13 mouse cellular contexts compared by ENCODE assay signal in genomic region chr11:69091566-69092385, GRCm38 (mm10). TPM values are rescaled to one million over a fixed set of nuclear protein-coding genes. Genes with fewer than 3 reads are reported as not detected.
DNase-seq lines count a peak whose midpoint lies in the region; ATAC-seq and TF ChIP-seq lines count a peak whose summit lies in the region.
"Had no signal": no experiment of that assay in that cellular context is flagged by ENCODE, and none has a peak within 500 bp of the region (broad histone marks: within the 10 kb centered on the region; RNA-seq: fewer than 3 reads in every experiment).

No protein-coding gene starts in this region.

- intact Hi-C loops in heart, postnatal 36 days (cut with DNase I): loop anchor here (1.0 kb wide), 1 partner anchor 31 kb away; the partner anchor contains the start of gene 9130213A22Rik

- H3K36me3 ChIP-seq in heart, embryonic 15.5 days: peaks cover 23% of the 10 kb centered on the region
- peaks cover 33% of the 10 kb centered on the region for H3K36me3 ChIP-seq in midbrain, embryonic 10.5 days
- peaks cover 13% of the 10 kb centered on the region; the same call in 1 of the 2 replicates for H3K36me3 ChIP-seq in midbrain, postnatal 0 days (ENCODE audit: insufficient read depth, low read length)
- peaks cover 28% of the 10 kb centered on the region for H3K36me3 ChIP-seq in limb, embryonic 15.5 days

- H3K27me3 ChIP-seq in heart, embryonic 15.5 days: no peaks in the 10 kb centered on the region
- H3K27me3 ChIP-seq in midbrain, embryonic 10.5 days (ENCODE audit: low read depth, poor library complexity, severe bottlenecking): peaks cover 4% of the 10 kb centered on the region; the same call in 1 of the 2 replicates
- H3K27me3 ChIP-seq in midbrain, postnatal 0 days (ENCODE audit: insufficient read depth, low read length): no peaks in the 10 kb centered on the region
- no peaks in the 10 kb centered on the region for H3K27me3 ChIP-seq in limb, embryonic 15.5 days

- TF ChIP-seq CTCF in midbrain, postnatal 0 days (IDR thresholded peaks at IDR 0.05): no peak

- H3K9ac ChIP-seq in heart, embryonic 15.5 days: 0 out of 2 replicates have a peak overlapping the region, but pooled peaks have one; percentile 15
- H3K9ac ChIP-seq in midbrain, postnatal 0 days (replicated peaks; ENCODE audit: low read length, poor library complexity, severe bottlenecking): no peak overlapping the region
- H3K9ac ChIP-seq in limb, embryonic 15.5 days: no peak overlapping the region

- peaks cover 53% of the 10 kb centered on the region for H3K4me1 ChIP-seq in heart, embryonic 15.5 days (replicated peaks)
- H3K4me1 ChIP-seq in midbrain, embryonic 10.5 days: peaks cover 78% of the 10 kb centered on the region
- peaks cover 16% of the 10 kb centered on the region; the same call in 1 of the 2 replicates for H3K4me1 ChIP-seq in midbrain, postnatal 0 days (ENCODE audit: insufficient read depth, low read length)
- peaks cover 54% of the 10 kb centered on the region for H3K4me1 ChIP-seq in limb, embryonic 15.5 days

- H3K9me3 ChIP-seq in heart, embryonic 15.5 days (replicated peaks): no peaks in the 10 kb centered on the region
- H3K9me3 ChIP-seq in midbrain, embryonic 10.5 days (replicated peaks): no peaks in the 10 kb centered on the region
- no peaks in the 10 kb centered on the region for H3K9me3 ChIP-seq in midbrain, postnatal 0 days (ENCODE audit: low read length)
- H3K9me3 ChIP-seq in limb, embryonic 15.5 days: no peaks in the 10 kb centered on the region

- peak overlapping the region; percentile 92; the same call in 1 of the 2 replicates for H3K27ac ChIP-seq in heart, embryonic 15.5 days
- H3K27ac ChIP-seq in midbrain, embryonic 10.5 days (replicated peaks): no peak overlapping the region
- H3K27ac ChIP-seq in midbrain, postnatal 0 days (ENCODE audit: low read depth, low read length): no peak overlapping the region
- H3K27ac ChIP-seq in limb, embryonic 15.5 days: peak overlapping the region; percentile 29; the same call in 1 of the 2 replicates

- H3K4me2 ChIP-seq in heart, embryonic 15.5 days: no peak overlapping the region
- no peak overlapping the region for H3K4me2 ChIP-seq in midbrain, postnatal 0 days (ENCODE audit: low read depth, low read length, poor library complexity, severe bottlenecking)
- H3K4me2 ChIP-seq in limb, embryonic 15.5 days: no peak overlapping the region

- 55% methylated on average over 7 of the region's 7 CpGs for WGBS in heart, embryonic 15.5 days
- 70% methylated on average over 7 of the region's 7 CpGs for WGBS in midbrain, embryonic 10.5 days
- WGBS in midbrain, postnatal 0 days: 67% methylated on average over 7 of the region's 7 CpGs
- 62% methylated on average over 7 of the region's 7 CpGs for WGBS in limb, embryonic 15.5 days

- no peak overlapping the region for H3K4me3 ChIP-seq in heart, embryonic 15.5 days
- peak overlapping the region; percentile 7; the same call in 1 of the 2 replicates for H3K4me3 ChIP-seq in midbrain, embryonic 10.5 days
- no peak overlapping the region for H3K4me3 ChIP-seq in midbrain, postnatal 0 days (ENCODE audit: low read depth, low read length)
- H3K4me3 ChIP-seq in limb, embryonic 15.5 days: no peak overlapping the region

- ATAC-seq in heart, embryonic 15.5 days (replicated peaks; ENCODE audit: insufficient number of reproducible peaks, insufficient read depth, low FRiP score, low read depth): no peak
- no peak for ATAC-seq in midbrain, postnatal 0 days (ENCODE audit: low FRiP score)
- ATAC-seq in limb, embryonic 15.5 days (ENCODE audit: insufficient number of reproducible peaks, low FRiP score, low TSS enrichment, low read depth): no peak

- DNase-seq in cerebellum, adult 11-12 months: peak; percentile 69
- no peak for DNase-seq in cerebellum, postnatal 36 days
- DNase-seq in heart, postnatal 36 days: no peak
- no peak for DNase-seq in midbrain, embryonic 10.5 days (ENCODE audit: low spot score)
- DNase-seq in midbrain, postnatal 0 days (ENCODE audit: low spot score): no peak
- DNase-seq in kidney, postnatal 14 days: no peak

RNA-seq across cellular contexts. Expression of gene Per1, which starts 3.2 kb away (rescaled TPM):
- polyA plus RNA-seq in heart, embryonic 15.5 days (2015; fragmentation: Nextera tagmentation; extraction: Ambion mirVana): 16.1 and 25.2 TPM in 2 replicates
- total RNA-seq in heart, postnatal 36 days (2021): 10 to 100 TPM; 34.2 to 82.1 TPM
- polyA plus RNA-seq in midbrain, embryonic 10.5 days (2016; fragmentation: Nextera tagmentation; extraction: Ambion mirVana): 6.8 and 7.6 TPM in 2 replicates
- 28.5 and 47.1 TPM in 2 replicates for total RNA-seq in midbrain, postnatal 0 days (2014; rRNA removed)
- polyA plus RNA-seq in midbrain, postnatal 0 days (2015; fragmentation: Nextera tagmentation; extraction: Ambion mirVana): 11.8 and 15.4 TPM in 2 replicates
- polyA plus RNA-seq in limb, embryonic 15.5 days (2015; fragmentation: Nextera tagmentation; extraction: Ambion mirVana): 24.3 and 28.9 TPM in 2 replicates

RNA-seq across cellular contexts. Expression of gene Vamp2, which starts 3.5 kb away (rescaled TPM):
- 82.2 and 96.4 TPM in 2 replicates for polyA plus RNA-seq in heart, embryonic 15.5 days (2015; fragmentation: Nextera tagmentation; extraction: Ambion mirVana)
- 10 to 100 TPM; 50.5 to 72.7 TPM for total RNA-seq in heart, postnatal 36 days (2021)
- 63.1 and 90.1 TPM in 2 replicates for polyA plus RNA-seq in midbrain, embryonic 10.5 days (2016; fragmentation: Nextera tagmentation; extraction: Ambion mirVana)
- 144 and 157 TPM in 2 replicates for total RNA-seq in midbrain, postnatal 0 days (2014; rRNA removed)
- polyA plus RNA-seq in midbrain, postnatal 0 days (2015; fragmentation: Nextera tagmentation; extraction: Ambion mirVana): 591 and 600 TPM in 2 replicates
- polyA plus RNA-seq in limb, embryonic 15.5 days (2015; fragmentation: Nextera tagmentation; extraction: Ambion mirVana): 95.0 and 103 TPM in 2 replicates

RNA-seq across cellular contexts. Expression of gene Tmem107, which starts 21.2 kb away (rescaled TPM):
- polyA plus RNA-seq in heart, embryonic 15.5 days (2015; fragmentation: Nextera tagmentation; extraction: Ambion mirVana): 37.0 and 40.9 TPM in 2 replicates
- total RNA-seq in heart, postnatal 36 days (2021): 1 to 10 TPM; 4.2 to 6.1 TPM
- polyA plus RNA-seq in midbrain, embryonic 10.5 days (2016; fragmentation: Nextera tagmentation; extraction: Ambion mirVana): 63.4 and 64.8 TPM in 2 replicates
- 42.4 and 61.8 TPM in 2 replicates for total RNA-seq in midbrain, postnatal 0 days (2014; rRNA removed)
- polyA plus RNA-seq in midbrain, postnatal 0 days (2015; fragmentation: Nextera tagmentation; extraction: Ambion mirVana): 23.8 and 27.8 TPM in 2 replicates
- 64.8 and 65.5 TPM in 2 replicates for polyA plus RNA-seq in limb, embryonic 15.5 days (2015; fragmentation: Nextera tagmentation; extraction: Ambion mirVana)

RNA-seq across cellular contexts. Expression of gene Hes7, which starts 28.4 kb away (rescaled TPM):
- 0.52 and 0.57 TPM in 2 replicates for polyA plus RNA-seq in heart, embryonic 15.5 days (2015; fragmentation: Nextera tagmentation; extraction: Ambion mirVana)
- not detected for total RNA-seq in heart, postnatal 36 days (2021)
- 0.07 and 0.09 TPM in 2 replicates for polyA plus RNA-seq in midbrain, embryonic 10.5 days (2016; fragmentation: Nextera tagmentation; extraction: Ambion mirVana)
- total RNA-seq in midbrain, postnatal 0 days (2014; rRNA removed): 1.2 and 2.1 TPM in 2 replicates
- 1.7 and 2.0 TPM in 2 replicates for polyA plus RNA-seq in midbrain, postnatal 0 days (2015; fragmentation: Nextera tagmentation; extraction: Ambion mirVana)
- polyA plus RNA-seq in limb, embryonic 15.5 days (2015; fragmentation: Nextera tagmentation; extraction: Ambion mirVana): 0.58 and 0.68 TPM in 2 replicates
- total RNA-seq: adrenal gland, postnatal 25 days; ES-E14; megakaryocyte-erythroid progenitor cell, adult 5-6 weeks had no signal

RNA-seq across cellular contexts. Expression of gene 9130213A22Rik, which starts 30.6 kb away (rescaled TPM):
- 0.51 and 0.60 TPM in 2 replicates for polyA plus RNA-seq in heart, embryonic 15.5 days (2015; fragmentation: Nextera tagmentation; extraction: Ambion mirVana)
- total RNA-seq in heart, postnatal 36 days (2021): under 1 TPM in 1 of 2 experiments, not detected in 1; 0.22 TPM
- 0.07 and 0.14 TPM in 2 replicates for polyA plus RNA-seq in midbrain, embryonic 10.5 days (2016; fragmentation: Nextera tagmentation; extraction: Ambion mirVana)
- total RNA-seq in midbrain, postnatal 0 days (2014; rRNA removed): 1.0 and 1.6 TPM in 2 replicates
- polyA plus RNA-seq in midbrain, postnatal 0 days (2015; fragmentation: Nextera tagmentation; extraction: Ambion mirVana): 1.2 and 1.4 TPM in 2 replicates
- polyA plus RNA-seq in limb, embryonic 15.5 days (2015; fragmentation: Nextera tagmentation; extraction: Ambion mirVana): 0.40 and 0.49 TPM in 2 replicates
- total RNA-seq: ES-E14; megakaryocyte-erythroid progenitor cell, adult 5-6 weeks had no signal
- polyA plus RNA-seq: forebrain, embryonic 11.5 days; liver, embryonic 16.5 days had no signal

Comparison
In these comparisons a context has a peak if more than half of its experiments do, and no peak if none do; other contexts are left out.
1. H3K27ac ChIP-seq: peak in heart, embryonic 15.5 days (single experiment) and limb, embryonic 15.5 days (single experiment); none in midbrain, embryonic 10.5 days (single experiment) and midbrain, postnatal 0 days (single experiment).